In the genomic region with DNA sequence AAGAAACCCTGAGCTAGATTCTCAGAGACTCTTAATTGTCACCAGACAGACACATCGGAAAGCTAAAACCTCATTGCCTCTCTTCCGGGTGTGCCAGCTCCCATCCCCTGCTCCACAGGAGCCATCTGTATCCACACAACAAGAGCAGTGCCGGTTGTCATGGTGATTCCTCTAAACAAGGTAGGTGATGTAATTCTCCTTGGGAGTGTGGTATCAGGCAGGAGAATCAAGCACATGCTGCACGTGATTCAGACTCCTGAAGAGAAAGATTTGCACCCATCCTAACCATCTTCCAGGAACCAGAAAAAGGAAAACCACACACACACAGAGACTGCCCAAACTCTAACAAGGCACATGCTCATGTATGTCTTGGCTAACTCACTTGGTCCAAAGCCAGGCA, we compare ENCODE assay signal across 9 mouse cellular contexts.
A peak's percentile ranks its signal among the peaks of the same experiment; 100 is the strongest.
DNase-seq lines count a peak whose midpoint lies in the region; ATAC-seq and TF ChIP-seq lines count a peak whose summit lies in the region.
"Had no signal": no experiment of that assay in that cellular context is flagged by ENCODE, and none has a peak within 500 bp of the region (broad histone marks: within the 10 kb centered on the region; RNA-seq: fewer than 3 reads in every experiment).

No protein-coding gene starts in this region.

- peak; percentile 65; the same call in 1 of the 2 replicates for ATAC-seq in neural tube, embryonic 15.5 days (ENCODE audit: low FRiP score)
- no peak for ATAC-seq in inflammation-experienced regulatory T-cells, adult 6 months

- peak; percentile 32 for DNase-seq in embryo, embryonic 11 days
- no peak for DNase-seq in embryo, embryonic 9.5 days (ENCODE audit: extremely low spot score)
- DNase-seq in cerebellum, postnatal 14 days = peak; percentile 77 to 78
- peak; percentile 65 to 88 for DNase-seq in layer of hippocampus, adult 2 months (ENCODE audit: low spot score in 2 of 2)
- no peak for DNase-seq in spleen, postnatal 4 days (ENCODE audit: low spot score in 2 of 2)
- DNase-seq in heart, adult 8-10 months (ENCODE audit: low spot score) = no peak

- TF ChIP-seq CTCF in layer of hippocampus, adult 2 months (conservative IDR thresholded peaks at IDR 0.05) = no peak

- H3K4me2 ChIP-seq in neural tube, embryonic 15.5 days = no peak overlapping the region
- H3K4me2 ChIP-seq: heart, embryonic 15.5 days had no signal

- no peaks in the 10 kb centered on the region for H3K9me3 ChIP-seq in neural tube, embryonic 15.5 days (replicated peaks)
- H3K9me3 ChIP-seq: heart, embryonic 15.5 days had no signal

- H3K4me1 ChIP-seq in neural tube, embryonic 15.5 days = peaks cover 21% of the 10 kb centered on the region
- H3K4me1 ChIP-seq: heart, embryonic 15.5 days had no signal

- peak overlapping the region; percentile 83 for H3K27ac ChIP-seq in layer of hippocampus, adult 2 months
- H3K27ac ChIP-seq in neural tube, embryonic 15.5 days (replicated peaks) = no peak overlapping the region
- H3K27ac ChIP-seq: heart, embryonic 15.5 days had no signal

- H3K36me3 ChIP-seq in neural tube, embryonic 15.5 days = no peaks in the 10 kb centered on the region
- H3K36me3 ChIP-seq: heart, embryonic 15.5 days had no signal

- H3K9ac ChIP-seq in neural tube, embryonic 15.5 days (replicated peaks) = no peak overlapping the region
- H3K9ac ChIP-seq: heart, embryonic 15.5 days had no signal

- H3K4me3 ChIP-seq in layer of hippocampus, adult 2 months = no peak overlapping the region
- H3K4me3 ChIP-seq in neural tube, embryonic 15.5 days (replicated peaks) = no peak overlapping the region
- H3K4me3 ChIP-seq: heart, embryonic 15.5 days had no signal

- 20% methylated on average over 4 of the region's 4 CpGs for WGBS in neural tube, embryonic 15.5 days

- no peaks in the 10 kb centered on the region for H3K27me3 ChIP-seq in neural tube, embryonic 15.5 days (replicated peaks)
- H3K27me3 ChIP-seq: heart, embryonic 15.5 days had no signal

Comparison
In these comparisons a context has a peak if more than half of its experiments do, and no peak if none do; other contexts are left out.
1. DNase-seq: peak in embryo, embryonic 11 days (single experiment), cerebellum, postnatal 14 days (2 of 2) and layer of hippocampus, adult 2 months (2 of 2); none in embryo, embryonic 9.5 days (single experiment), spleen, postnatal 4 days (0 of 2) and heart, adult 8-10 months (single experiment).